Mouse (Mus musculus) layer of hippocampus, adult 18-20 months (tissue): ENCODE measurements at regions not wholly inside any gene's neighbourhood (a gene's known extent, or its start where the extent isn't known, plus 50 kb on each side); places are given as distances from the start of the nearest gene placed in this dataset.

Source experiments
- DNase-seq, 2 experiments: peaks; one replicate each; pipeline ENCODE4 v3.0.0; 2022; ENCODE audit warnings: low spot score in 2 of 2

- DNase-seq = no peak
Observed at GRCm38 (mm10) chr3:147093076-147093380, 240.9 kb downstream of the Ttll7 start.

- DNase-seq = no peak
Observed at GRCm38 (mm10) chr3:147096179-147096578, 244.0 kb downstream of the Ttll7 start.

- DNase-seq = no peak
Observed at GRCm38 (mm10) chr3:147098065-147098580, 246.0 kb downstream of the Ttll7 start.

- no peak for DNase-seq
Observed at GRCm38 (mm10) chr3:147098611-147099010, 246.4 kb downstream of the Ttll7 start.

- no peak for DNase-seq
Observed at GRCm38 (mm10) chr3:147099143-147099713, 247.1 kb downstream of the Ttll7 start.

GRCm38 (mm10) chr3:147101053-147101764 is 249.0 kb downstream of the Ttll7 start:
- no peak for DNase-seq

- no peak for DNase-seq
Observed at GRCm38 (mm10) chr3:147101765-147102113, 249.6 kb downstream of the Ttll7 start.

GRCm38 (mm10) chr3:147103428-147103827 is 251.3 kb downstream of the Ttll7 start:
- DNase-seq = no peak

GRCm38 (mm10) chr3:147117609-147118008 is 265.4 kb downstream of the Ttll7 start:
- no peak for DNase-seq

GRCm38 (mm10) chr3:147118092-147118491 is 265.9 kb downstream of the Ttll7 start:
- no peak for DNase-seq

- no peak for DNase-seq
Observed at GRCm38 (mm10) chr3:147118622-147119021, 266.5 kb downstream of the Ttll7 start.

- no peak for DNase-seq
Observed at GRCm38 (mm10) chr3:147121826-147122225, 269.7 kb downstream of the Ttll7 start.

GRCm38 (mm10) chr3:147127740-147128139 is 275.6 kb downstream of the Ttll7 start:
- no peak for DNase-seq

GRCm38 (mm10) chr3:147132830-147133229 is 280.7 kb downstream of the Ttll7 start:
- DNase-seq = no peak

- no peak for DNase-seq
Observed at GRCm38 (mm10) chr3:147133408-147133807, 281.2 kb downstream of the Ttll7 start.

GRCm38 (mm10) chr3:147140414-147140813 is 288.2 kb downstream of the Ttll7 start:
- no peak for DNase-seq

GRCm38 (mm10) chr3:147153456-147153855 is 301.3 kb downstream of the Ttll7 start:
- DNase-seq = no peak

- no peak for DNase-seq
Observed at GRCm38 (mm10) chr3:147153998-147154397, 301.8 kb downstream of the Ttll7 start.

GRCm38 (mm10) chr3:147163126-147163525 is 311.0 kb downstream of the Ttll7 start:
- no peak for DNase-seq

- no peak for DNase-seq
Observed at GRCm38 (mm10) chr3:147163540-147163939, 311.4 kb downstream of the Ttll7 start.

- DNase-seq = no peak
Observed at GRCm38 (mm10) chr3:147164931-147165330, 312.8 kb downstream of the Ttll7 start.

GRCm38 (mm10) chr3:147166555-147166954 is 314.4 kb downstream of the Ttll7 start:
- no peak for DNase-seq

GRCm38 (mm10) chr3:147169215-147169614 is 317.0 kb downstream of the Ttll7 start:
- no peak for DNase-seq
